Mouse (Mus musculus): ENCODE data around the gene Kdm4c.

DNA sequence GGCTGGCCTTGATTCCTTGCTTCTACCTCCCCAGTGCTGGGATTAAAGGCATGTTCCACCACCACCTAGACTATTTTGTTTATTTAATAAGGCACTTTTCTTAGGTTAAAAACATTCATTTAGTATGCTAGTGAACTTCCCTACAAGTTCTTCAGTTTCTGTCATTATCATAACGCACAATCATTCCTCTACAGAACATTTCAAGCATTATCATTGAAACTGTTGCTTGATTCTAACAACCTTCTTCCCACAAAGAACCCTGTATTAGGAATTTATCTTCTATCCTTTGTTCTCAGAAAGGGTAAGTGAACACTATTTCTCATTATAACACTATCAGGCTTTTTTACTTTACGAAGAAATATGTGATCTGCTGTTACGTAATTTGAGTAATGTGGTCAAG lies 118.0 kb downstream of the Kdm4c start:
- no peak for TF ChIP-seq CTCF (conservative IDR thresholded peaks at IDR 0.05; ENCODE audit: insufficient read depth, insufficient read length, low read depth, low read length)
- TF ChIP-seq POLR2A (IDR thresholded peaks at IDR 0.05; ENCODE audit: low read depth, low read length), result no peak
